Mouse (Mus musculus): ENCODE results near the gene Srrd.

- TF ChIP-seq CTCF (IDR thresholded peaks at IDR 0.05; ENCODE audit: low read depth) (no peak), EP300 (IDR thresholded peaks at IDR 0.05; ENCODE audit: low read depth) (no peak)
These were observed 42.7 kb downstream of the Srrd start for GRCm38 (mm10) chr5:112300112-112300511.

All from liver, postnatal 0 days (tissue).